Mouse (Mus musculus): ENCODE measurements around the gene Fam178b.

DNA sequence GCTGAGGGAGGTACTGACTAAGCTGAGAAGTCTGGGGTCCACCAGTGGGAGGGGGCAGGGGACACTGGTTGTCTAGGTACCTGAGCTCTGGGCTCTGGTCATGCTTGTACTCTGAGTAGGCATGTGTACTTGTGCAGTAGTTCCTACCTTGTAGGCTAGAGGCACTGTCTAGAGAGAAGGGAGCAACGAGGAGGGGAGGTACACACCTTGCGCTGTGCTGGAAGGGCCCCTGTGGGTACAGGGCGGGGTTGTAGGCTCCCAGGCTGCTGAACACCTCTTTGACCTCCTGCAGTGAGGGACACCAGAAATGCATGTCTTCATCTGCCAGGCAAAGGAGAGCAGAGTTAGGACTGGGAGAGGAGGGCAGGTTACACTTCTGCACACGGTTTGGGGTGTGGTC, 74.8 kb downstream of the Fam178b start:
- TF ChIP-seq CTCF (IDR thresholded peaks at IDR 0.05; ENCODE audit: low read depth, low read length), result no peak
- no peak for TF ChIP-seq POLR2A (IDR thresholded peaks at IDR 0.05; ENCODE audit: borderline replicate concordance, low read depth, low read length)

Data from bone marrow macrophage, adult 2 months (primary cell).